Mouse (Mus musculus): ENCODE measurements at regions not wholly inside any gene's neighbourhood (a gene's known extent, or its start where the extent isn't known, plus 50 kb on each side); places are given as distances from the start of the nearest gene placed in this dataset.

DNA sequence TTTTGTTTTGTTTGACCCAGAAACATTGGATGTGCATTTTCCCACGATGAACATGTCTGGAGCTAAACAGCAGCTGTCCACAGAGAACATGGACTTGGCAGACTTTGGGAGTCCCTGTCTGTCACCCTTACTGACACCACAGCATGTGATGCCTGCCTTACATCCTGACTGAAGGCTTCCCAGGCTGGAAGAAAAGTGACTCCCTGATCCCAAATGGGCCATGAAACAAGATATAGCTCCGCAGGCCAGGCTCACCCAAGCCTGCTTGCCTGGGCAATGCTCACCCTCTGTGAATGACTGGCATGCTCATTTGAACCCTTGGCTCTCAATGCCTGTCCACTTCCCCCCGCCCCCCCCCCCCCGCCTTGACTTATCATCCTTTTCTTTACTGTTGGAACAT is 57.1 kb upstream of the Sfrp2 start:
- TF ChIP-seq CTCF (IDR thresholded peaks at IDR 0.05; ENCODE audit: control insufficient read depth, insufficient read depth, low read length), result no peak
- TF ChIP-seq POLR2A (IDR thresholded peaks at IDR 0.05; ENCODE audit: borderline replicate concordance, control insufficient read depth, low read depth, low read length), result no peak
